Mouse (Mus musculus) urinary bladder, postnatal 14 days (tissue): ENCODE data around the gene Rps3.

Source experiments
- DNase-seq: peaks from one replicate; pipeline ENCODE4 v3.0.0; 2021; ENCODE audit warnings: low spot score

Rps3 gene

DNA sequence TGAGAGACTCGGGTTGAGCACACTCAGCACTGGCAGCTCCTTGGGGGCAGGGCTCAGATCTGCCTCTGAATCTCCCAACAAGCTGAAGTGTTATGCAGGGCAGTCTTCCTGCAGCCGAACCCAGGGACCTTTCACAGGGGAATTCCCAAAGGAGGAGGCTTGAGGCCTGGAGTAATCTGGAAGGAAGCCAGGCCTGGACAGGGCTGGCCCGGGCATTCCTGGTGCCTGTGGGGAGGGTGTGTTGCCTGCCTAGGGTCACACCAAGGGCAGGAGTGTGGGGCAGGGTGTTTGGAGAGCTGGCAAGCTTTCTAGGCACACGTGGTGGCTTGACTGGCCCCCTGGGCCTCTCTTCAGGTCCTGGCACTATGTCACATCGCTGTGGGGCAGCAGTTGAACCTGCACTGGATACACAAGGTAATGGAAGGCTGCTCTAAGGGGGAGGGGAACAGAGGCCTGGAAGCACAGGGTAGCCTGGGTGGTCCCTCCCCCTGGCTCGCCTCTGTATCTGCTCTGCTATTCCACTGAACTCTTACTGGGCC, 41.9 kb downstream of the Rps3 start:
- DNase-seq, result peak; percentile 67

DNA sequence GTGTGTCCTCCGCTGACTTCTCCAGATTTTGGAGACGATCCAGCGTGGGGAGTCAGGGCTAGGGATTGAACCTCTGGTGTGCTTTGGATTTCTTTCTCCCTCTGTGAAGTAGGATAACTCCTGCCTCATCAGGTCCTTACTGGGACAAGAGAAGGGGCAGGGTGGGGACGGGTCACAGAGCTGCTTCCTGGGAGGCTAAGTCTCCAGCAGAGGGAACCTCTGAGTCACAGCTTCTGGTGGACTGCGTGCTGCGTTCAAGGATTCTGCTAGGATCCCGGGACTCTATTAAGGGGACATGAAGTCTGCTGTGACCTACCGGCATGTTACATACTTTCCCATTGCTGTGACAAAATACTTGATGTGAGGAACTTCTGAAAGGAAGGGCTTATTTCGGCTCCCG, 44.7 kb downstream of the Rps3 start:
- no peak for DNase-seq

DNA sequence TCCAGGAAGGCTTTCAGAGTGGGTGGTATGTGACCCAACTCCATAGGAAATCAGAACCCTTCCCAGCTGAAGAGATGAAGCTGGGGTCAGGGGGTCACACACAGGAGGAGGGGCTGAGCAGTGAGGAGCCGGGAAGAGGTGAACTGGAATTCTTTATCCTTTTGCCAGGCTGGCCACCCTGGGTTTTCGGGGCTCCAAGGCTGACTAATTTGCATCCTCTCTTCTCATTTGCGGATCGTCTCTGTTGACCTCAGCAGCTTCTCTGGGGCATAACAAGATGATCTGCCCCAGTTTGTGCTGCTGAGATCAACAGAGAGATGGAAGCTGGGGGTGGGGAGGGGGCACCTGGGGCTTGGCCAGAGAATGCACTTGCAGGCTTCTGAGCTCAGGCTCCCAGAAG, 47.0 kb downstream of the Rps3 start:
- no peak for DNase-seq

DNA sequence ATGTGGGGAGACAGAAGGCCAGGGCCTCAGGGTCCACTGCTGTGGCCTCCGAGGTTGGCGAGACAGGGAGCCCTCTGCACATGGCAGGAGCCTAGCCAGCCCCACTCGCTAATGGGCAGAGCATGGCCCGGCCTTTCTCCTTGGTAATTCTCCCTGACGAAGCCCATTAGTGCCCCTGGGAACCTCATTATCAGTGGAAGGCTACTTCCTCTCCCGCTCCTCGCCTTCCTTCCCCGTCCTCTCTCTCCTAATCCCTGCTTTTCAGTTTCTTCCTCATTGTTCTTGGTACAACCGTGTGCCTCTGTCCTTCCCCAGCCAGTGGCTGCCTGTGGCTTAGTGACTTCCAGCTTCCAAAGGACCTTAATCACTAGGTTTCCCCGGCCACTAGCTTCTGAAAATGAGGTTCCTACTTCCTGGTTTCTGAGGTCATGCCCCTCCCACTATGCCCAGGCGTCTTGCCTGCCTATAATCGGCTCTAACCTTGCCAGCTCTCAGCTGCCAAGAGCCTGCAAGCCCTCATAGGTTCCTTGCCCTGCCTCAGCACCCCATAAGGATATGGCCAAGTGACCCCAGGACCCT, 48.8 kb downstream of the Rps3 start:
- DNase-seq, result no peak

DNA sequence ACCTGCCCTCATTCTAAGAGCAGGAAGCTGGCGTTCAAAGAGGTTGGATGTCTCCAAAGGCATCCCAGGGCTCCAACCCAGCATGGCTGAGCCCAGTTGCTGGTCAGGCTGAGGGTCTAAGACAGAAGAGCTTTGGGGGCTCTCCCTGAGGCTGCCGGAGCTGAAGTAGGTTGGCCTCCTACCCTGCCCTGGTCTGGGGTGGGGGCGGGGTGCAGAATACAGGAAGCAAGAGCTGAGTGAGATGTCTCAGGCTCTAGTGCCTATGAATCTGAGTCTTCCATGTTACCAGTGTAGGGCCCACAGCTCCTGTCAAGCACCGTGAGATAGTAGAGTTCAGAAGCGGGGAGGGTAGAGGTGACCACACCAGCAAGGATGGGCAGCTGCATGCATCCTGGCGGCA, 50.7 kb downstream of the Rps3 start:
- DNase-seq, result no peak

DNA sequence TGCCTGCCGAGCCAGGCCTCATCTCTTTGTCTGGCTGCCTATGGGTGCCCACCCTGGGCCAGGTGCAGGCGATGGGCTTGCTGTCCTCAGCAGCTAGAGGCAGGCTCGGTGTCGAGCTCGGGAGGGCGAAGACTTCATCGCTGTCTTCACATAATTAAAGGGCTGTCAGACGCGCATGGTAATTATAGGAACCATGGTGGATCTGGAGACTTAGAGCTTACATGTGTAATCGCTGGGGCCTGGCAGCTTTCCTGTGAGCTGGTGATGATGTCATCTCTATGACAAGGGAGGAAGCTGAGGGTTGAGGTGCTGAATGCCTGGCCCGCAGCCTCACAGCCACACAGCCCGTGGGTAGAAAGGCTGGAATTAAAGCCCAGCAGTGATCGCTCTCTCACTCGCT, 51.3 kb downstream of the Rps3 start:
- DNase-seq, result no peak

DNA sequence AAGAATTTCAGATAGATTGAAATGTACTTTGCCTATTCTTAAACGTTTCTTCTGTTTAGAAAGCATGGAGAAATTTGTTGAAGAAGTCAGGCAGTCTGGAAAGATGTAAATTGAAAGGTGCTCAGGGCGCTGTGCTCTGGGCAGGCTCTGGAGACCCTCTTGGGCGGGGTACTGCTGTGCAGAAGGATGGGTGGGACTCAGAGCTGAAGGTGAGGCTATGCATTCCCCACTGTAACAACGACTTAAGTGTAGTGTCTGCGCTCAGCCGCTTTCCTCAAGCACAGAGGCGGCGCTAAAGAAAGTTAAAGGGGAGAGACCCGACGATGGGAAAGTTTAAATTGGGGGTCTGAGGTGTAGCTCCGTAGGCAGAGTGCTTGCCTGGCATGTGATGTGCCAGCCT, 53.3 kb downstream of the Rps3 start:
- DNase-seq, result no peak

DNA sequence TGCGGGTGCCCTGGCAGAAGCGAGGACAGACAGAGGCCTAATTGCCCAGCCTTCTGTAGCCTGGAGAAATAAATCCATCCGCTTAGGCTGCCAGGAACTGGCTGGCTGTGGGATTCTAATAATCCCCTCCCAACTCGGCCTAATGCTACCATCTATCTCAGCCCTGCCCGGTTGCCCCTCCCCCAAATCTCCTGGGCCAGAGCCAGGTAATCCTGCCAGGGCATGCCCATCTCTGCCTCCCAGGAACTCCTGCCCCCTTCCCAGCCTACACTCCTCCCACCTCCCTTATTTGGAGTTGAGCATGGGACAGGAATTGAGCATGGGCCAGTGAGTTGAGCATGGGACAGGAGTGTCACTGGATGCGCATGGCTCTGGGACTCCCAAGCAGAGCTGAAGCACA, 53.8 kb downstream of the Rps3 start:
- DNase-seq, result peak; percentile 67

DNA sequence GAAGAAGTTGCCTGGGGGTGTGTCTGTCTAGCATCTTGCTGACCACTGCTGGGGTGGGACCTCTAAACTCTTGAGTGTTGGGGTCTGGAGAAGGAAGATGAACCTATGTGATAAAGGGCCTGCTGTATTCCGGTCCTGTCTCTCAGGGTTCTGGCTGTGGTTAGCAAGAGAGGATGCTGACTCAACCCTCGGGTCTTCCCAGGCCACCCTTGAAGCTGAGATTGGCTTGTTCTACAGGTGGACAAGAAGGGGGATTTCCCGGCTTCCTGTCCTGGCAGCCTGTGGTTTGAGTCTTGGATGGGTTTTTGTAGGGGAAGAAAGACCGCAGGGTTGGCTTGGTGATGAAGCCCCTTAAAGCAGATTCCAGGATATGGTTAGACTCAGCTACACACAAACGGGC, 54.7 kb downstream of the Rps3 start:
- no peak for DNase-seq

DNA sequence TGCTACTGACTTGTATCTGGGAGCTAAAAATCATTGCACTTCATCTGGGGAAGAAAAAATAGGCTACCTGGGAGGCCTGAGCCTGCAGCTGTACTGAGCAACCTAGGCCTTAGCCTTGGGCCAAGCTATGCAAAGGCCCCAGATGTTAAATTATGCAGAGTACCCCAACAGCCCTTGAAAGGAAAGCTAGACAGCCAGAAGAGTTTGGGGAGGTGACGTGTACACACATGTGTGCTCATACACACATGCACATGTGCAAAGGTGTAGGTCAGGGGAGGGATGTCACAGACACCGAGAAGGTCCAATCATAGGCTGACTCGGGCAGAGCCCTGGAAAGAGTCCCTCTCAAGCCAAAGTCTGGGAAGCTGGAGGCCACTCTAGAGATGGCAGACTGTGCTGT, 55.6 kb downstream of the Rps3 start:
- DNase-seq, result no peak
